Mouse (Mus musculus) kidney, postnatal 36 days (tissue): ENCODE measurements around the gene Nomo1.

Experiments
- DNase-seq, 2 experiments: peaks; one replicate each; pipeline ENCODE4 v3.0.0; 2021 to 2022; ENCODE audit warnings: mixed read lengths in 2 of 2

Nomo1 gene

GRCm38 (mm10) chr7:46103771-46104170, 70.3 kb downstream of the Nomo1 start:
- DNase-seq, result no peak

GRCm38 (mm10) chr7:46104256-46104915, 70.9 kb downstream of the Nomo1 start:
- no peak for DNase-seq

GRCm38 (mm10) chr7:46105484-46105883, 72.0 kb downstream of the Nomo1 start:
- no peak for DNase-seq

- DNase-seq, result no peak
These were observed 76.6 kb downstream of the Nomo1 start for GRCm38 (mm10) chr7:46110079-46110478.

GRCm38 (mm10) chr7:46111212-46111817, 77.8 kb downstream of the Nomo1 start:
- no peak for DNase-seq

GRCm38 (mm10) chr7:46111938-46112337, 78.4 kb downstream of the Nomo1 start:
- no peak for DNase-seq

- no peak for DNase-seq
These were observed 79.9 kb downstream of the Nomo1 start for GRCm38 (mm10) chr7:46113435-46113834.

- no peak for DNase-seq
These were observed 82.7 kb downstream of the Nomo1 start for GRCm38 (mm10) chr7:46116118-46116581.

GRCm38 (mm10) chr7:46117035-46117434, 83.5 kb downstream of the Nomo1 start:
- DNase-seq, result no peak

- DNase-seq, result no peak
These were observed 89.5 kb downstream of the Nomo1 start for GRCm38 (mm10) chr7:46122964-46123363.

- no peak for DNase-seq
These were observed 91.0 kb downstream of the Nomo1 start for GRCm38 (mm10) chr7:46124460-46124859.

GRCm38 (mm10) chr7:46125340-46125739, 91.8 kb downstream of the Nomo1 start:
- DNase-seq, result no peak

GRCm38 (mm10) chr7:46128196-46128595, 94.7 kb downstream of the Nomo1 start:
- no peak for DNase-seq

GRCm38 (mm10) chr7:46129463-46130179, 96.1 kb downstream of the Nomo1 start:
- DNase-seq, result no peak

- no peak for DNase-seq
These were observed 97.2 kb downstream of the Nomo1 start for GRCm38 (mm10) chr7:46130723-46131122.

- no peak for DNase-seq
These were observed 97.8 kb downstream of the Nomo1 start for GRCm38 (mm10) chr7:46131266-46131665.

- DNase-seq, result no peak
These were observed 98.3 kb downstream of the Nomo1 start for GRCm38 (mm10) chr7:46131806-46132205.

- DNase-seq, result no peak
These were observed 98.7 kb downstream of the Nomo1 start for GRCm38 (mm10) chr7:46132229-46132628.
